Mouse (Mus musculus) hindbrain, embryonic 10.5 days (tissue): ENCODE data around the gene Gps1. TPM values are rescaled to one million over a fixed set of nuclear protein-coding genes. Genes with fewer than 3 reads are reported as not detected.
"Not testable (repeated sequence)": the region's sequence is repeated elsewhere in the genome, so short reads cannot be mapped to it uniquely, and the experiment has no call there.

Experiments used
- DNase-seq: peaks from one replicate; pipeline ENCODE4 v3.0.0-alpha.2; 2017; ENCODE audit warnings: low spot score
- H3K27ac ChIP-seq: fragments of 300-500 bp; sonication (generic); 2 replicates; pipeline ENCODE4 v1.5.1; 2016; ENCODE audit warnings: mild to moderate bottlenecking, moderate library complexity
- H3K27me3 ChIP-seq: fragments of 300-500 bp; sonication (generic); 2 replicates; pipeline ENCODE4 v1.6.1; 2016; ENCODE audit warnings: mild to moderate bottlenecking; ENCODE audit not compliant: poor library complexity, insufficient read depth, severe bottlenecking
- H3K36me3 ChIP-seq: fragments of 300-500 bp; sonication (generic); 2 replicates; pipeline ENCODE4 v1.6.1; 2016; ENCODE audit warnings: mild to moderate bottlenecking, moderate library complexity
- H3K4me1 ChIP-seq: fragments of 300-500 bp; sonication (generic); replicated peaks from 2 replicates; pipeline ENCODE4 v1.6.1; 2016; ENCODE audit warnings: mild to moderate bottlenecking
- H3K4me3 ChIP-seq: fragments of 300-500 bp; sonication (generic); 2 replicates; pipeline ENCODE4 v1.5.1; 2016; ENCODE audit warnings: mild to moderate bottlenecking, moderate library complexity
- H3K9me3 ChIP-seq: fragments of 300-500 bp; sonication (generic); 2 replicates; pipeline ENCODE4 v1.6.1; 2016; ENCODE audit warnings: mild to moderate bottlenecking, moderate library complexity
- WGBS: fragments of 180-500 bp; shearing (Covaris S2); methylation state at CpG from one replicate; pipeline ENCODE4 v1.1.7; 2016; 5-methylcytosine and 5-hydroxymethylcytosine counted together
- polyA plus RNA-seq: library from polyadenylated mRNA; unstranded; fragments of >200 nt; fragmentation: Nextera tagmentation; extraction: Ambion mirVana; gene quantifications from 2 replicates; pipeline ENCODE4 v1.2.1, GENCODE M21; 2016

Gene Gps1
- polyA plus RNA-seq, 1 experiment from 2014 or later = 285 TPM

DNA sequence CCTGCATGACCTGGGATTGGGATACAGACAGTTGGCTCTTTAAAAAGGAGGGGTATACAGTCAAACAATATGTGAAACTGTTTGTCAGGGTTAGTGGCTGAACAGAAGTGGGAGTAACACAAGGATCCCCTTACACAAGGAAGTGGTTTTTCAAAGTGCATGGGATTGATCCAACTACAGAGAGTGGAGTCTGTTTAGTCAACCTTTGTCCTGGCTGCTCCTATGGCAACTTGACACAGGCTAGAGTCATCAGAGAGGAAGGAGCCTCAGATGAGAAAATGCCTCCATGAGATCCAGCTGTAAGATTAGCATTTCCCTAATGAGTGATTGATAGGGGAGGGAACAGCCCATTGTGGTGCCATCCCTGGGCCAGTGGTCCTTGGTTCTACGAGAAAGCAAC, 15.9 kb upstream of the Gps1 start:
- Histone ChIP-seq H3K27ac (no peak overlapping the region), H3K4me1 (0 out of 2 replicates have a peak, but pooled peaks cover 2% of the 10 kb centered on the region), H3K36me3 (no peaks in the 10 kb centered on the region), H3K9me3 (no peaks in the 10 kb centered on the region), H3K4me3 (no peak overlapping the region), H3K27me3 (peaks cover 13% of the 10 kb centered on the region; the same call in 1 of the 2 replicates)
- 79% methylated on average over 1 of the region's 1 CpGs for WGBS
- DNase-seq = no peak

DNA sequence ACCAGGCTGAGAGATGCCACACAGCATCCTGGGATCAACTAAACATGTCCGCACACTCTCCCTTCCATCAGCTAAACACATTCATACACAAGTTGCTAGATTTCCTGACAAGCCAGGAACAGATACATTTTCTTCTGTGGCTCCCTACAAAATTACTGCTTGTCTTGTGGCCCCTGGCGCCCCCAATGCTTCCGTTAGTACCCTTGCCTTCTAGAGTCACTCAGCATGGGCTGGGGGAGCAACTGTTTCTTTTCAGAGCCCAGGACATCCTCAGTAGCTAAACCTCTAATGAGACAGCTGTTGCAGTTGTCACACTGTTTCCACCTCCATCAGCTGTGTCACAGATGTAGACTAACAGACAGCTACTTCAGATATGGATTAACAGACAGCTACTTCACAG, 11.3 kb upstream of the Gps1 start:
- peaks cover 23% of the 10 kb centered on the region for H3K4me1 ChIP-seq
- WGBS = 76% methylated on average over 3 of the region's 3 CpGs
- no peaks in the 10 kb centered on the region for H3K36me3 ChIP-seq
- DNase-seq = no peak
- H3K27me3 ChIP-seq = no peaks in the 10 kb centered on the region
- no peaks in the 10 kb centered on the region for H3K9me3 ChIP-seq
- H3K4me3 ChIP-seq = no peak overlapping the region
- H3K27ac ChIP-seq = no peak overlapping the region

DNA sequence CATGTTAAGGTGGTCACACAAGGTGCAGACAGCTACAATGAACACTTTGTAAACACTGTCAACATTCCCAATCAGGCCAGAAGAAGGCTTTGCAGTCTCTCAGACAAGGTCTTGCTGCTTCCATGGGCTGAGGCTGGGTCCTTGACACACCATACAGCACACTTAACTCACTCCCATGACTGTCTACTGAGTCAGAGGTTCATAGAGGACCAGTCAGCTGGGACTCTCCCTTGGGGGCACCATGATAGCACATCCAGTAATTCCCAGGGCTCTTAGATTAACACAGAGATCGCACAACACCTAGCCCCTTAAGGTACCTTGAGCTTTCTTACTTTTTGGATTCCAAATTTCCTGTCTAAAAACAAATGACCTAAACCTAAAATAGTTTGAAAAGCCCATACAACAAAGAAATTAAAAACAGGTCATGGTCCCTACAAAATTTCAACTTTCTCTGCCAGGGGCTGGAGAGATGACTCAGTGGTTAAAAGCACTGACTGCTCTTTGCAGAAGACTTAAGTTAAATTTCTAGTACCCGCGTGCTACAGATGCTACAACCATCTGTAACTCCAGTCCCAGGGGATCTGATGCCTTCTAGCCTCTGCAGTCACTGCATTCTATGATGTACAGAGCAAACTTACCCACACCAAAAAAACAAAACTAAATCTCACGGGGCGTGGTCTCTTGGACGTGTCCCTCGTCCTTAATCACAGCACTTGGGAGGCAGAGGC, 10.4 kb upstream of the Gps1 start:
- Histone ChIP-seq H3K36me3 (no peaks in the 10 kb centered on the region), H3K4me3 (no peak overlapping the region), H3K4me1 (peaks cover 21% of the 10 kb centered on the region), H3K27me3 (no peaks in the 10 kb centered on the region), H3K27ac (no peak overlapping the region), H3K9me3 (no peaks in the 10 kb centered on the region)
- DNase-seq = no peak
- 88% methylated on average over 7 of the region's 7 CpGs for WGBS

DNA sequence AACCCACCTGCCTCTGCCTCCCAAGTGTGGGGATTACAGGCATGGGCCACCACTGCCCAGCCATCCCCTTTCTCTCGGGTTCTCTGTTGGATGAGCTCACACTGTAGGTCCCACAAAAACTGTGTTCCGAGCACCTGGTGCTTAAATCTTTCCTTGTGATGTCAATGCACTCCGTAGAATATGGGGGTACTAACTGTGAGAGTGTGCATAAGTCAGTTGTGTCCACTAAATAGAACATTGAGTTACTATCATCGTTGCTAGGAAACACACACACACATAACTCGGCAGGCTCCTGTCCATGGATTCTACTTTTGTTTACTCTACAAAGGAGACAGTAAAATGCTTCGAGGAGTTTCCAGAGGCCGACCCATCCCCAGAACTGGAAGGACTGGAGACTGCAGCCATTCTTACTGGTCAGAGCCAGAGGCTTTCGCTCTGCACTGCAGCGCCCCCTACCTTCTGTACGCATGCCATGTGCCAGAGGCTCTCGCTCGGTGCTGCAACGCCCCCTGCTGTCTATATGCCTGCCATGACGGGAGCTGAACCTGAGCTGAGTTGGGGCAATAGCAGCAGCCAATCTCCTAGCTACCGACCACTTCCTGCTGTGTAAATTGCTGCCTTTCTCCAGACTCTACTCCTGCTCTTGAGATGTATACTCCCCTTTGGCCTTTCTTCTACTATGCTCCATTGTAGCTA, 8.2 kb upstream of the Gps1 start:
- Histone ChIP-seq H3K27ac (peak overlapping the region; percentile 40; the same call in 1 of the 2 replicates), H3K4me3 (peak overlapping the region; percentile 1; the same call in 1 of the 2 replicates), H3K27me3 (no peaks in the 10 kb centered on the region), H3K36me3 (peaks cover 11% of the 10 kb centered on the region), H3K4me1 (peaks cover 21% of the 10 kb centered on the region), H3K9me3 (no peaks in the 10 kb centered on the region)
- DNase-seq = peak; percentile 94
- 29% methylated on average over 15 of the region's 15 CpGs for WGBS

DNA sequence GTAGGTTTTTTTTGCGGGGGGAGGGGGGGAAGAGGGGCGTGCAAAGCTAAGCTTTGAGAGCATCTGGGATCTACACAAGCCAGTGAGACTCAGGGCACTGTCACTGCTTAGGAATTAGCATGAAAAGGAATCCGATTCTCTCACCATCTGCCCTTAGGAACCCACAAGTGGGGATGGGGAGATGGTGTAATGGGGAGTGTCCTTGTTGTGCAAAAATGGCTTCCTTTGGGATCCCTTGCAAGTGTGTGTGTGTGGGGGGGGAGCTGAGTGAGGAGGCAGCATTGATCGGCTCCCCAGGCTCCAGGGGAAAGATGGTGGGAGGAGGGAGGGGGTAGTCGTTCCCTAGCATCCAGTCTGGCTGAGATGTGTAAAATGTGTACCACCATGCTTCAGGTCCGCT, 6.9 kb upstream of the Gps1 start:
- 33% methylated on average over 6 of the region's 6 CpGs for WGBS
- Histone ChIP-seq H3K36me3 (peaks cover 20% of the 10 kb centered on the region), H3K4me1 (peaks cover 21% of the 10 kb centered on the region), H3K9me3 (no peaks in the 10 kb centered on the region), H3K27ac (no peak overlapping the region; the same call in 1 of the 2 replicates), H3K27me3 (peaks cover 2% of the 10 kb centered on the region; the same call in 1 of the 2 replicates), H3K4me3 (no peak overlapping the region)
- no peak for DNase-seq

DNA sequence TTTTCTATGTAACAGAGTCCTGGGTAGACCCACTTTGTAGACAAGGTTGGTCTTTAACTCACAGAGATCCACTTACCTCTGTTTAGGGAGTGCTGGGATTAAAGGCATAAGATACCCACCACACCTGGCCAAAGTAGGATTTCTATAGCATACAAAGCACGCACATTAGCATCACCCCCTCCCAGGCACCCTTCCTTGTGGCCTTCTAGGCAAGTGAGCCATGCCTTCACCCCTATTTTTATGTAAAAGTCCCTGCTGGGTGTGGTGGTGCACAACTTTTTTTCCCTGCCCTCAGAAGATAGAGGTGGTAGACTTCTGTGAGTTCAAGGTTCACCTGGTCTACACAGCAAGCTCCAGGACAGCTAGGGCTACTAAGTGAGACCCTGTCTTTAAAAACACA, 4.2 kb upstream of the Gps1 start:
- no peak for DNase-seq
- WGBS = 79% methylated on average over 1 of the region's 1 CpGs
- Histone ChIP-seq H3K4me1 (peaks cover 41% of the 10 kb centered on the region), H3K36me3 (peaks cover 24% of the 10 kb centered on the region), H3K27me3 (peaks cover 12% of the 10 kb centered on the region), H3K4me3 (no peak overlapping the region), H3K27ac (no peak overlapping the region), H3K9me3 (no peaks in the 10 kb centered on the region)

DNA sequence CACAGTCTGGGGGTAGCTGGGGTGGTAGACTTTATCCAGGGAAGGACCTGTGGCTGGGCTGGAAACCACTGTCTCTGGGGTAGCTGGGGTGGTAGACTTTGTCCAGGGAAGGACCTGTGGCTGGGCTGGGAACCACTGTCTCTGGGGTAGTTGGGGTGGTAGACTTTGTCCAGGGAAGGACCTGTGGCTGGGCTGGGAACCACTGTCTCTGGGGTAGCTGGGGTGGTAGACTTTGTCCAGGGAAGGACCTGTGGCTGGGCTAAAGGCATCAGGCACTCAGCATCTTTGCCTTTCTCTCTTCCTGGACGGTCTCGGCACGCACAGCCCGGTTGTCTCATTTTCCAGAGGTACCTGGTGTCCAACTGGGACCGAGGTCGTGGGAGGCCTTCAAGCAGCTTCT, 2.7 kb upstream of the Gps1 start:
- H3K4me1 ChIP-seq = peaks cover 44% of the 10 kb centered on the region
- not testable (repeated sequence) for H3K27ac ChIP-seq, H3K9me3 ChIP-seq, DNase-seq, H3K4me3 ChIP-seq
- H3K36me3 ChIP-seq = peaks cover 33% of the 10 kb centered on the region
- H3K27me3 ChIP-seq = peaks cover 12% of the 10 kb centered on the region
- 94% methylated on average over 6 of the region's 6 CpGs for WGBS

DNA sequence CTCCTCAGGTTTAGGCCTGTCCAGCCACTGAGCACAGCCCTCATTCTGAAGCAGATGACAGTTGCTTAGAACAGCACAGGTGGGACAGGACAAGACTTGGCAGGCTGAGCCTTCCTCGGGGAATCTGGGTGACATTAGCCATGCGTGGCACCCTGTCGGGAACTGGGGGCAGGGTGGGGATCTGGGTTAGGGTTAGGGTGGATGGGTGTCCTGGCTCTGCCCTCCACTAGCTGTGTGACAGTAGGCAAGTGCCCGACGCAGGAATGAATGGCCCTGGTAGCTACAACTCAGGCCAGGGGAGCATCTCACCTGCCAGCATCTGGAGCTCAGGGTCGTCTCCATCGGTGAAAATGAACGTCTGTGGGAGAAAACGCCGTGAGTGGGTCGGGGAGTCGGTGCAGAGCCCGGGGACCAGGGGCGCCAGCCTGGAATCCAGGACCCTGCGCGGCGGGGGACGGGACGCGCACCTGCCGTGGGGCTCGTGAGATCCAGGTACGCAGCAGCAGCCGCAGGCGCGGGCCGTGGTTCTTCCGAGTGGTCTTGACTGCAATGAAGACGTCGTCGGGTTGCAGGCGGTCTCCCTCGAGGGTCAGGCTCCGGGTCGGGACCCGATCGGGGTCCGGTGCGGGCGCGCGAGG, 527 bp upstream of the Gps1 start:
- DNase-seq = no peak
- H3K9me3 ChIP-seq = no peaks in the 10 kb centered on the region
- peaks cover 32% of the 10 kb centered on the region for H3K4me1 ChIP-seq
- 3% methylated on average over 42 of the region's 42 CpGs for WGBS
- peaks cover 55% of the 10 kb centered on the region for H3K36me3 ChIP-seq
- H3K27me3 ChIP-seq = peaks cover 12% of the 10 kb centered on the region
- peak overlapping the region; percentile 89 for H3K27ac ChIP-seq
- H3K4me3 ChIP-seq = peak overlapping the region; percentile 99

DNA sequence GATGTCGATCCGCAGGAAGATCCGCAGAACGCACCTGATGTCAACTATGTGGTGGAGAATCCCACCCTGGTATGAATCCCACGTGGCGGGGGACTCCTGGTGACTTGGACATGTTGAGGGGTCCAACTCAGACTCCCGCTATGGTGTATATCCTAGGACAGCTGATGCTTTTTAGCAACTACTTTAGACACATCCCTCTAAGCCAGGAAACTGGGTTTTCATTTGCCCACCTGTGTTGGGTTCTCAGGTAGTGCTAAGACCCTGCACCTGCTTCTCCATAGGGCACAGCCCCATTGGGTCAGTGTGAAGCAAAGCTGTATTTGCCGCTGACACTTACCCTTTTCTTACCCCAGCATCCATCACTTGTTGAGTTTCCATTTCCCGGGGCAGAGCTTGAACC, 1.1 kb downstream of the Gps1 start:
- peaks cover 66% of the 10 kb centered on the region for H3K36me3 ChIP-seq
- no peaks in the 10 kb centered on the region for H3K9me3 ChIP-seq
- DNase-seq = no peak
- H3K27ac ChIP-seq = peak overlapping the region; percentile 89
- H3K4me3 ChIP-seq = peak overlapping the region; percentile 99
- H3K4me1 ChIP-seq = peaks cover 32% of the 10 kb centered on the region
- H3K27me3 ChIP-seq = peaks cover 12% of the 10 kb centered on the region
- WGBS = 42% methylated on average over 9 of the region's 9 CpGs

DNA sequence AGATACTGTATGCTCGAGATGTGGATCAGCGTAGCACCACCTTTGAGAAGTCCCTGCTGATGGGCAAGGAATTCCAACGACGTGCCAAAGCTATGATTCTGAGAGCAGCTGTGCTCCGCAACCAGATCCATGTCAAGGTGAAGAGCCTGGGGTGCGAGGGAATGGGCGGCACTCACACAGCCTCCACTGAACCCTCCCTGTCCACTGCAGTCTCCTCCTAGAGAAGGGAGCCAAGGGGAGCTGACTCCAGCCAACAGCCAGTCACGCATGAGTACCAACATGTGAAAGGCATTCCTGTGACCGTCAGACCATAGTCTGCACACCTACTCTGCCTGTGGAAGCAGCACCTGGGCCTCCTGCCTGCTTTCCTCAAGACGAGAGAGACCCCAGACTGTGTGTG, 4.4 kb downstream of the Gps1 start:
- Histone ChIP-seq H3K4me1 (peaks cover 23% of the 10 kb centered on the region), H3K36me3 (peaks cover 79% of the 10 kb centered on the region)
- not testable (repeated sequence) for H3K27me3 ChIP-seq, H3K9me3 ChIP-seq, H3K4me3 ChIP-seq, H3K27ac ChIP-seq, DNase-seq
- 91% methylated on average over 10 of the region's 10 CpGs for WGBS

DNA sequence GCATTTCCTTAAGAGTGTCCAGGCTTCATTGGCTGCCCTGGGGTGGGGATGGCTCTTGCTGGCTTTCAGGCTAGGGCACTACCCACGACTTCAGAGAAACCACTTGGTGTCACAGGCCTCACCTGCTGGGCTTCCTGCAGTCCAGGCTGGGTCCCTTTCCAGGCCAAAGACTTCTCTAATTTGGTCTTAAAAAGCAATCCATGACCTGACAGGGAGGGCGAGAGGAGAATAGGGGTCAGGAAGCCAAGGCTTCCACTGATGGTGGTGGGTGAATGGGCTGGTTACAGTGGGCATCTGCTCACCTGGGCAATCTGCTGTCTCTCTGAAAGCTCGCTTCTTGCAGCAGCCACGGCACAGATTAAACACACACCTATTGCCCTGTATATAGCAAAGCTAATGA, 5.3 kb downstream of the Gps1 start:
- 85% methylated on average over 4 of the region's 4 CpGs for WGBS
- H3K36me3 ChIP-seq = peaks cover 87% of the 10 kb centered on the region
- no peak for DNase-seq

DNA sequence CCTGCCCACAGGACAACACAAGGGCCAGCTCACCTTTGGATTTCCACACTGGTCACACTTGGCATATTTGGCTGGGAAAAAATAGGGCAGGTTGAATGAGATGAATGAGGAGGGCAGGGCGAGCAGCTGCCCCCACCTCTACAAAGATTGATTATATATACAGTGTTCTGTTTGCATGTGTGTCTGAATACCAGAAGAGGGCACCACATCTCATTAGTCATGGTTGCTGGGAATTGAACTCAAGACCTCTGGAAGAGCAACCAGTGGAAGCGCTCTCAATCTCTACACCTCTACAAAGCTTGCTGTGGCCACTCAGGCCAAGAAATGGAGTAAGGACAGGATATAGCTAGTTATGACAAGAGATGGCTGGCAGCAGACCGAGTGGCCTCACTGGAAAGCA, 5.7 kb downstream of the Gps1 start:
- H3K9me3 ChIP-seq = no peaks in the 10 kb centered on the region
- no peak overlapping the region for H3K27ac ChIP-seq
- H3K4me1 ChIP-seq = peaks cover 23% of the 10 kb centered on the region
- H3K4me3 ChIP-seq = no peak overlapping the region
- no peak for DNase-seq
- H3K27me3 ChIP-seq = no peaks in the 10 kb centered on the region
- peaks cover 92% of the 10 kb centered on the region for H3K36me3 ChIP-seq
- 90% methylated on average over 3 of the region's 3 CpGs for whole genome bisulfite sequencing

More for the DNA sequence above, 5.3 kb downstream of the Gps1 start:
- no peaks in the 10 kb centered on the region for H3K27me3 ChIP-seq
- no peak overlapping the region for H3K27ac ChIP-seq
- no peaks in the 10 kb centered on the region for H3K9me3 ChIP-seq
- H3K4me1 ChIP-seq = peaks cover 22% of the 10 kb centered on the region
- H3K4me3 ChIP-seq = no peak overlapping the region

DNA sequence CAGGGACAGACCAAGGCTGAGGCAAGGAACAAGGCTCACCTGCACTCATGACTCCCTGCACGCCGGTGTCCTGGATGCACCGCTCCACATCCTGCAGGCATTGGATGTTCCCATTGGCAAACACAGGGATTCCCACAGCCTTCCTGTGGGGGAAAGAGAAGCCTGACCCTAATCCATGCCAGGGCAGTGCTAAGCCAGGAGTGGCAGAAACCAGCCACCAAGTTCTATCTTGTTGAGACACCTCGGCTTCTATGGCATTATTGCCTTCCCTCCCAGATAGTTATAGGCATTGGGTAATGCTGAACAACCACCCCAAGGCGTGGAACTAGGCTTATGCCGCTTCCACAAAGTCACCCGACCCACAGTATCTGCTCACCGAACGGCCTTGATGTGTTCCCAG, 8.6 kb downstream of the Gps1 start:
- H3K4me3 ChIP-seq = no peak overlapping the region
- peaks cover 30% of the 10 kb centered on the region for H3K4me1 ChIP-seq
- WGBS = 96% methylated on average over 9 of the region's 9 CpGs
- peaks cover 74% of the 10 kb centered on the region for H3K36me3 ChIP-seq
- H3K9me3 ChIP-seq = no peaks in the 10 kb centered on the region
- no peak overlapping the region for H3K27ac ChIP-seq
- no peaks in the 10 kb centered on the region for H3K27me3 ChIP-seq
- no peak for DNase-seq
